Mouse (Mus musculus): ENCODE data around the gene Tmem56. TPM values are rescaled to one million over a fixed set of nuclear protein-coding genes. Genes with fewer than 3 reads are reported as not detected.

Tmem56 gene
- polyA plus RNA-seq, 1 experiment from 2014 or later: 0.91 TPM

- H3K4me3 ChIP-seq (ENCODE audit: low read depth, low read length): no peak overlapping the region
- H3K36me3 ChIP-seq (ENCODE audit: control insufficient read depth, insufficient read depth, low read length): no peaks in the 10 kb centered on the region
- no peaks in the 10 kb centered on the region for H3K4me1 ChIP-seq (replicated peaks; ENCODE audit: control insufficient read depth, insufficient read depth, low read length)
- no peak for ATAC-seq (replicated peaks; ENCODE audit: low FRiP score, low TSS enrichment, low read depth)
- H3K27me3 ChIP-seq (replicated peaks; ENCODE audit: control insufficient read depth, insufficient read depth, low read length): no peaks in the 10 kb centered on the region
- no peak overlapping the region for H3K27ac ChIP-seq (ENCODE audit: low read depth)
- WGBS: 72% methylated on average over 9 of the region's 9 CpGs
- H3K9ac ChIP-seq (ENCODE audit: low read length): no peak overlapping the region
- no peak overlapping the region for H3K4me2 ChIP-seq (ENCODE audit: low read length)
- no peaks in the 10 kb centered on the region for H3K9me3 ChIP-seq (ENCODE audit: control insufficient read depth, low read length)
- DNase-seq (ENCODE audit: low spot score): no peak
Measured at GRCm38 (mm10) chr3:121174248-121174945, 108.5 kb downstream of the Tmem56 start.

GRCm38 (mm10) chr3:121172718-121173117 lies 110.2 kb downstream of the Tmem56 start:
- 77% methylated on average over 2 of the region's 2 CpGs for WGBS
- Histone ChIP-seq H3K4me3 (ENCODE audit: low read depth, low read length) (no peak overlapping the region), H3K4me2 (ENCODE audit: low read length) (no peak overlapping the region), H3K36me3 (ENCODE audit: control insufficient read depth, insufficient read depth, low read length) (no peaks in the 10 kb centered on the region), H3K27me3 (replicated peaks; ENCODE audit: control insufficient read depth, insufficient read depth, low read length) (no peaks in the 10 kb centered on the region), H3K9me3 (ENCODE audit: control insufficient read depth, low read length) (no peaks in the 10 kb centered on the region), H3K9ac (ENCODE audit: low read length) (no peak overlapping the region), H3K27ac (ENCODE audit: low read depth) (no peak overlapping the region), H3K4me1 (replicated peaks; ENCODE audit: control insufficient read depth, insufficient read depth, low read length) (no peaks in the 10 kb centered on the region)
- DNase-seq (ENCODE audit: low spot score) (no peak), ATAC-seq (replicated peaks; ENCODE audit: low FRiP score, low TSS enrichment, low read depth) (no peak)

DNA sequence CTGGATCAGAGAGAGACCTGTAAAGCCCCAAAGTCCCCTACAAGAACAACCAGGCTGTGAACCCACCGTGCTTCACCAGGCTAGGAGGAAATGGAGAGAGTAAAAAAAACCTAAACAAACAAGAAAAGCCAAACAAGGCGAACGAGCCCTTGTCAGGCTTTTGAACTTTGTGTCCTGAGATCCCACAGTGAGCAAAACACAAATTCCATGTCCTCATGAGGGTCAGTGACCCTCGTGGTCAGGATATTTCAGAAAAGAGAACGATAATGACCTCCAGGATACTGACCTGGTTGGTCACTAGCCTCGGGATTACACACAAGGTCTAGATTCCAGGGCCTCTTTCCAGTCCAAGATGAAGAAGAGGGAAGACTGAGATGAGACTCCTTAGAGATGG lies 111.0 kb downstream of the Tmem56 start:
- Histone ChIP-seq H3K27ac (ENCODE audit: low read depth) (no peak overlapping the region), H3K36me3 (ENCODE audit: control insufficient read depth, insufficient read depth, low read length) (no peaks in the 10 kb centered on the region), H3K27me3 (replicated peaks; ENCODE audit: control insufficient read depth, insufficient read depth, low read length) (no peaks in the 10 kb centered on the region), H3K4me1 (replicated peaks; ENCODE audit: control insufficient read depth, insufficient read depth, low read length) (no peaks in the 10 kb centered on the region), H3K9ac (ENCODE audit: low read length) (no peak overlapping the region), H3K4me3 (ENCODE audit: low read depth, low read length) (peak overlapping the region; percentile 44), H3K9me3 (ENCODE audit: control insufficient read depth, low read length) (no peaks in the 10 kb centered on the region), H3K4me2 (ENCODE audit: low read length) (peak overlapping the region; percentile 72)
- DNase-seq (ENCODE audit: low spot score): no peak
- ATAC-seq (replicated peaks; ENCODE audit: low FRiP score, low TSS enrichment, low read depth): no peak
- 45% methylated on average over 6 of the region's 6 CpGs for WGBS

DNA sequence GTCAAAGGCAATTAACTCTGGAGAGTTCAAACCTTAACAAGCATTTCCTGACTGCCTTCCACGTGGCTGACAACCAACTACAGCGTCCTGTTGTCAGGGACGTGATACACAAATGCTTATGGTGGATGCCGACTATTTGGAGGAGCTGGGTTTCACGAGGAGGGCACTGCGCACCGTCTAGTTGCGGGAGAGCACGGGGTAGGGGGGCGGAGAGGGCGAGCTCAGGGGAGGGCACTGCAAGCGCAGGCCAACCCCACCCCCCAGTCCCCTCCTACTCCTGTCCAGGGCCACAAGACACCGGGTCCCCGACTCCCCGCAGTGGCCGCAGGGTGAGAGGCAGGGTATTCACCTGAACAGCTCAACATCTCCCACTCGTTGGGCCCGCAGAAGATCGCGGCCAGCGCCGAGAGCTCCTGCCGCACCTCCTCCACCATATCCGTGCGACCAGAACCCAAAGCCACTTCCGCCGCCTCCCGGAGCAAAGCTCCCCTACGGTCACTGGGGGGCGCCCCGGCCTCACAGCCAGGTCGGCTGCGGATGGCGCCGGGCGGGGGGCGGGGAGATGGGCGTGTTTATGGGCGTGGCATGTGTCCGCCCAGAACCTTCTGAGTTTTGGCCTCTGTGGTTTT lies 111.5 kb downstream of the Tmem56 start, which contains the start of gene Rwdd3:
TSS of gene Rwdd3 (minus strand) at position 453 of the 629 bp plus-strand sequence.
- H3K4me2 ChIP-seq (ENCODE audit: low read length): peak within 1 kb of the TSS; percentile 72
- H3K9me3 ChIP-seq (ENCODE audit: control insufficient read depth, low read length): no peaks in the 10 kb centered on the region
- WGBS: 0% methylated on average over 40 of the region's 40 CpGs
- H3K4me1 ChIP-seq (replicated peaks; ENCODE audit: control insufficient read depth, insufficient read depth, low read length): no peaks in the 10 kb centered on the region
- peak within 1 kb of the TSS; percentile 44 for H3K9ac ChIP-seq (ENCODE audit: low read length)
- ATAC-seq (replicated peaks; ENCODE audit: low FRiP score, low TSS enrichment, low read depth): peak; percentile 96
- H3K27ac ChIP-seq (ENCODE audit: low read depth): peak within 1 kb of the TSS; percentile 8; the same call in 1 of the 2 replicates
- H3K27me3 ChIP-seq (replicated peaks; ENCODE audit: control insufficient read depth, insufficient read depth, low read length): no peaks in the 10 kb centered on the region
- H3K36me3 ChIP-seq (ENCODE audit: control insufficient read depth, insufficient read depth, low read length): no peaks in the 10 kb centered on the region
- peak; percentile 95 for DNase-seq (ENCODE audit: low spot score)
- H3K4me3 ChIP-seq (ENCODE audit: low read depth, low read length): peak within 1 kb of the TSS; percentile 44

- no peak overlapping the region for H3K9ac ChIP-seq (ENCODE audit: low read length)
- H3K36me3 ChIP-seq (ENCODE audit: control insufficient read depth, insufficient read depth, low read length): no peaks in the 10 kb centered on the region
- H3K4me2 ChIP-seq (ENCODE audit: low read length): peak overlapping the region; percentile 72
- ATAC-seq (replicated peaks; ENCODE audit: low FRiP score, low TSS enrichment, low read depth) (peak; percentile 9; the same call in 1 of the 2 replicates), DNase-seq (ENCODE audit: low spot score) (no peak)
- no peak overlapping the region for H3K27ac ChIP-seq (ENCODE audit: low read depth)
- no peaks in the 10 kb centered on the region for H3K27me3 ChIP-seq (replicated peaks; ENCODE audit: control insufficient read depth, insufficient read depth, low read length)
- H3K9me3 ChIP-seq (ENCODE audit: control insufficient read depth, low read length): no peaks in the 10 kb centered on the region
- no peaks in the 10 kb centered on the region for H3K4me1 ChIP-seq (replicated peaks; ENCODE audit: control insufficient read depth, insufficient read depth, low read length)
- peak overlapping the region; percentile 44; the same call in 1 of the 2 replicates for H3K4me3 ChIP-seq (ENCODE audit: low read depth, low read length)
- 51% methylated on average over 7 of the region's 7 CpGs for WGBS
Measured at GRCm38 (mm10) chr3:121170631-121171030, 112.3 kb downstream of the Tmem56 start.

- 78% methylated on average over 15 of the region's 15 CpGs for WGBS
Measured at GRCm38 (mm10) chr3:121169092-121169942, 113.6 kb downstream of the Tmem56 start.

DNA sequence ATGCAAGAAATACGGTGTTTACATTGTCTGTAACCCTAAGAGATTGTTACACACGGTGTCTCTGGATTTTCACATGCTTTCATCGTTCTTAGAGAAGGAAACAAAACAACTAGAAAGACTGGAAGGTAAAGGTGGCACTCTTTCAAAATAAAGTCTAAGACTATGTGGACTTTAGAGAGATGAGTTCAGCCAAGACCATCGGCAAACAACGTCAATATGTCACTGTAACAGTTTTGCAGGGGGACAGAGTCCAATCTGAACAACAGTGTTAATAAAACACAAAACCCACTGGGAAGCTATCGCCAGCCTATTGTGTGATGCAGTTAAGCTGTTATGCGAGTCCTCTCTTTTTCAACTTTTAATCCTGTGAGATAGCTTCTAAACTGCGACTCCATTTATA lies 114.3 kb downstream of the Tmem56 start:
- DNase-seq (ENCODE audit: low spot score): no peak
- Histone ChIP-seq H3K27me3 (replicated peaks; ENCODE audit: control insufficient read depth, insufficient read depth, low read length) (no peaks in the 10 kb centered on the region), H3K9ac (ENCODE audit: low read length) (no peak overlapping the region), H3K9me3 (ENCODE audit: control insufficient read depth, low read length) (no peaks in the 10 kb centered on the region), H3K27ac (ENCODE audit: low read depth) (no peak overlapping the region), H3K4me1 (replicated peaks; ENCODE audit: control insufficient read depth, insufficient read depth, low read length) (no peaks in the 10 kb centered on the region), H3K36me3 (ENCODE audit: control insufficient read depth, insufficient read depth, low read length) (no peaks in the 10 kb centered on the region), H3K4me2 (ENCODE audit: low read length) (no peak overlapping the region), H3K4me3 (ENCODE audit: low read depth, low read length) (no peak overlapping the region)
- 77% methylated on average over 8 of the region's 8 CpGs for WGBS
- no peak for ATAC-seq (replicated peaks; ENCODE audit: low FRiP score, low TSS enrichment, low read depth)

More at GRCm38 (mm10) chr3:121169092-121169942, 113.6 kb downstream of the Tmem56 start:
- H3K4me3 ChIP-seq (ENCODE audit: low read depth, low read length): no peak overlapping the region
- H3K4me1 ChIP-seq (replicated peaks; ENCODE audit: control insufficient read depth, insufficient read depth, low read length): no peaks in the 10 kb centered on the region
- no peaks in the 10 kb centered on the region for H3K27me3 ChIP-seq (replicated peaks; ENCODE audit: control insufficient read depth, insufficient read depth, low read length)
- H3K4me2 ChIP-seq (ENCODE audit: low read length): no peak overlapping the region
- ATAC-seq (replicated peaks; ENCODE audit: low FRiP score, low TSS enrichment, low read depth) (no peak), DNase-seq (ENCODE audit: low spot score) (no peak)
- H3K9ac ChIP-seq (ENCODE audit: low read length): no peak overlapping the region
- no peak overlapping the region for H3K27ac ChIP-seq (ENCODE audit: low read depth)
- no peaks in the 10 kb centered on the region for H3K36me3 ChIP-seq (ENCODE audit: control insufficient read depth, insufficient read depth, low read length)
- no peaks in the 10 kb centered on the region for H3K9me3 ChIP-seq (ENCODE audit: control insufficient read depth, low read length)

- DNase-seq (ENCODE audit: low spot score) (peak; percentile 76), ATAC-seq (replicated peaks; ENCODE audit: low FRiP score, low TSS enrichment, low read depth) (no peak)
- Histone ChIP-seq H3K27ac (ENCODE audit: low read depth) (no peak overlapping the region), H3K27me3 (replicated peaks; ENCODE audit: control insufficient read depth, insufficient read depth, low read length) (no peaks in the 10 kb centered on the region), H3K9me3 (ENCODE audit: control insufficient read depth, low read length) (no peaks in the 10 kb centered on the region), H3K4me1 (replicated peaks; ENCODE audit: control insufficient read depth, insufficient read depth, low read length) (no peaks in the 10 kb centered on the region), H3K4me3 (ENCODE audit: low read depth, low read length) (no peak overlapping the region), H3K4me2 (ENCODE audit: low read length) (no peak overlapping the region), H3K36me3 (ENCODE audit: control insufficient read depth, insufficient read depth, low read length) (no peaks in the 10 kb centered on the region), H3K9ac (ENCODE audit: low read length) (no peak overlapping the region)
- WGBS: 47% methylated on average over 7 of the region's 7 CpGs
Measured at GRCm38 (mm10) chr3:121163271-121163819, 119.6 kb downstream of the Tmem56 start.
